Mouse (Mus musculus) megakaryocyte, embryonic 14.5 days (primary cell): ENCODE measurements around the gene Vezf1.

Experiments used
- FLI1 ChIP-seq: IDR thresholded peaks from 2 replicates; pipeline ENCODE4 v1.6.1; 2012; ENCODE audit warnings: low read length, inconsistent platforms, mixed read lengths
- GATA1 ChIP-seq: IDR thresholded peaks from 3 replicates; pipeline ENCODE4 v1.6.1; 2012; ENCODE audit warnings: mixed read lengths, low read length, inconsistent platforms, borderline replicate concordance

DNA sequence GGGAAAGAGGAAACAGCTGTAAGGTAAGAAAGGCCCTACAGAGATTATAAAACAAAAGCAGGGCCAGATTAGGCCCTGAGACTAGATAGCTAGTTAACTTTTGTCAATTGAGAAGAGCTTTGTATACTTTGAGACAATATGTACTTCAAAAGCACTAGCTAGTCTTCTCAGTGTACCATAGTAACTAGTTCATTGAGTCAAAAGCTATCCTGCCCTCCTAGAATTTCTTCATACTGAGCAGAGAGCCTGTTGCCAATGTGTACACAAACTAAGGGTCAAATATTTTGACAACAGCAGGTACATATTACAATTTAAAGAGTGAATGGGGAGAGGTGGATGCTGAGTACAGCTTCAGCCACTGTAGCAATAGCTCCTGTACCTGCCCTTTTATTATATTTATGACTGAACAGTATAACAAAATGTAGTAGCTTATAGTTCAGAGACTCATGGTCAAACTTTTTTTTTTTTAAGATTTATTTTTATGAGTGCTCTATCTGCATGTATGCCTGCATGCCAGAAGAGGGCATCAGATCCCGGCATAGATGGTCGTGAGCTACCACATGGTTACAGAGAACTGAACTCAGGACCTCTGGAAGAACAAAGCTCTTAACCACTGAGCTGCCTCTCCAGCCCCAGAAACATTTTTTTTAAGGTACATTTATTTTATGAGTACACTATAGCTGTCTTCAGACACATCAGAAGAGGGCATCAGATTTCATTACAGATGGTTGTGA is 6.0 kb upstream of the Vezf1 start:
- TF ChIP-seq GATA1 = no peak
- TF ChIP-seq FLI1 = no peak
